Mouse (Mus musculus) intestine, embryonic 16.5 days (tissue): ENCODE data around the gene Nme4. TPM values are rescaled to one million over a fixed set of nuclear protein-coding genes. Genes with fewer than 3 reads are reported as not detected.
"Not testable (repeated sequence)": the region's sequence is repeated elsewhere in the genome, so short reads cannot be mapped to it uniquely, and the experiment has no call there.

ENCODE experiments used
- ATAC-seq: fragments of 200-750 bp; cut with Nextera tagmentation; 2 replicates; pipeline ENCODE4 v1.8.0; 2017; ENCODE audit warnings: moderate TSS enrichment, moderate library complexity
- H3K27ac ChIP-seq: fragments of 300-500 bp; sonication (generic); 2 replicates; pipeline ENCODE4 v1.5.1; 2014; ENCODE audit warnings: mild to moderate bottlenecking, low read length
- H3K27me3 ChIP-seq: fragments of 300-500 bp; sonication (generic); replicated peaks from 2 replicates; pipeline ENCODE4 v1.6.1; 2014; ENCODE audit warnings: low read length, control low read depth, mixed read lengths; ENCODE audit not compliant: control insufficient read depth, insufficient read depth
- H3K36me3 ChIP-seq: fragments of 300-500 bp; sonication (generic); 2 replicates; pipeline ENCODE4 v1.6.1; 2014; ENCODE audit warnings: low read length, control low read depth; ENCODE audit not compliant: control insufficient read depth, insufficient read depth
- H3K4me1 ChIP-seq: fragments of 300-500 bp; sonication (generic); 2 replicates; pipeline ENCODE4 v1.6.1; 2014; ENCODE audit warnings: low read length, control low read depth, mixed read lengths; ENCODE audit not compliant: control insufficient read depth, insufficient read depth
- H3K4me2 ChIP-seq: fragments of 300-500 bp; sonication (generic); 2 replicates; pipeline ENCODE4 v1.6.1; 2014; ENCODE audit warnings: low read depth, low read length, control low read depth
- H3K4me3 ChIP-seq: fragments of 300-500 bp; sonication (generic); 2 replicates; pipeline ENCODE4 v1.5.1; 2014; ENCODE audit warnings: mild to moderate bottlenecking, low read length
- H3K9ac ChIP-seq: fragments of 300-500 bp; sonication (generic); 2 replicates; pipeline ENCODE4 v1.6.1; 2014; ENCODE audit warnings: low read depth, low read length
- H3K9me3 ChIP-seq: fragments of 300-500 bp; sonication (generic); 2 replicates; pipeline ENCODE4 v1.6.1; 2016; ENCODE audit warnings: low read length, control low read depth; ENCODE audit not compliant: control insufficient read depth
- WGBS: fragments of 180-500 bp; shearing (Covaris S2); extraction: QIAGEN DNeasy Blood & Tissue Kit; methylation state at CpG from one replicate; pipeline ENCODE4 v1.1.7; 2014; 5-methylcytosine and 5-hydroxymethylcytosine counted together
- polyA plus RNA-seq: library from polyadenylated mRNA; unstranded; fragments of >200 nt; fragmentation: Nextera tagmentation; extraction: Ambion mirVana; gene quantifications from 2 replicates; pipeline ENCODE4 v1.2.1, GENCODE M21; 2015

Gene Nme4
- polyA plus RNA-seq, 1 experiment from 2014 or later, result 97.1 TPM

DNA sequence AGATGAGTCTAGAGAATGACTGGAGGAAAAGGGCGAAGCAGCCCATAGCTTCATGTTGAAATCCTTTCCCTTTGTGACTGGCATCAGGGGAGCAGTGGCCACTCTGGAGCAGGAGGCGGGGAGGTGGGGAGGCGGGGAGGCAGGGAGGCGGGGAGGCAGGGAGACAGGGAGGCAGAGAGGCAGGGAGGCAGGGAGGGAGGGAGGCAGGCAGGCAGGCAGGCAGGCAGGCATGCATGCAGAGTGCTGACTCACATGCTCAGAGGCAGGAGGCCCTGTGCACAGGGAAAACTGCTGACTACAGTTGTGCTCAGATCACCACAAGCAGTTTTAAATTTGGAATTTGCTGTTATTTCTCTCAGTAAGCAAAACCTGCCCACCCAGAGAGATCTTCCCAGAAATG lies 6.1 kb upstream of the Nme4 start:
- peak; percentile 74 for ATAC-seq
- WGBS, result 37% methylated on average over 4 of the region's 4 CpGs
- no peaks in the 10 kb centered on the region for H3K9me3 ChIP-seq

GRCm38 (mm10) chr17:26100166-26100565 lies 4.8 kb upstream of the Nme4 start:
- no peaks in the 10 kb centered on the region for H3K4me1 ChIP-seq
- no peak overlapping the region for H3K9ac ChIP-seq
- WGBS, result 44% methylated on average over 2 of the region's 2 CpGs
- H3K27ac ChIP-seq, result no peak overlapping the region
- no peak for ATAC-seq
- H3K4me3 ChIP-seq, result no peak overlapping the region
- H3K27me3 ChIP-seq, result no peaks in the 10 kb centered on the region
- H3K9me3 ChIP-seq, result no peaks in the 10 kb centered on the region
- no peak overlapping the region for H3K4me2 ChIP-seq
- H3K36me3 ChIP-seq, result no peaks in the 10 kb centered on the region

More for the DNA sequence above, 6.1 kb upstream of the Nme4 start:
- no peak overlapping the region for H3K9ac ChIP-seq
- H3K4me3 ChIP-seq, result no peak overlapping the region
- no peaks in the 10 kb centered on the region for H3K36me3 ChIP-seq
- no peak overlapping the region for H3K4me2 ChIP-seq
- no peaks in the 10 kb centered on the region for H3K27me3 ChIP-seq
- no peak overlapping the region for H3K27ac ChIP-seq
- no peaks in the 10 kb centered on the region for H3K4me1 ChIP-seq

DNA sequence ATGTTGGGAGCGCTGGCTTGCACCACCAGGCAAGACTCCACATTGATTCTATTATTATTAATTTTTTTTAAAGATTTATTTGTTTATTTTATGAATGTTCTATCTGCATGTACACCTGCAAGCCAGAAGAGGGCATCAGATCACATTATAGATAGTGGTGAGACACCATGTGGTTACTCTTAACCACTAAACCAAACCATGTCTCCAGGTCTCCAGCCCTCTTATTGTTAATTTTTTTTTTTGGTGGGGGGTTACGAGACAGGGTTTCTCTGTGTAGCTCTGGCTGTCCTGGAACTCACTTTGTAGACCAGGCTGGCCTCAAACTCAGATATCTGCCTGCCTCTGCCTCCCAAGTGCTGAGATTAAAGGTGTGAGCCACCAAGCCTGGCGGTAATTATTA lies 3.9 kb upstream of the Nme4 start:
- H3K36me3 ChIP-seq, result not testable (repeated sequence)
- 65% methylated on average over 3 of the region's 3 CpGs for WGBS

GRCm38 (mm10) chr17:26098461-26098860 lies 3.1 kb upstream of the Nme4 start:
- H3K36me3 ChIP-seq, result no peaks in the 10 kb centered on the region
- 86% methylated on average over 7 of the region's 7 CpGs for WGBS
- H3K9me3 ChIP-seq, result no peaks in the 10 kb centered on the region
- H3K4me1 ChIP-seq, result peaks cover 7% of the 10 kb centered on the region
- no peak for ATAC-seq
- no peak overlapping the region for H3K27ac ChIP-seq
- no peaks in the 10 kb centered on the region for H3K27me3 ChIP-seq
- H3K9ac ChIP-seq, result no peak overlapping the region
- no peak overlapping the region for H3K4me3 ChIP-seq
- no peak overlapping the region for H3K4me2 ChIP-seq

More for the DNA sequence above, 3.9 kb upstream of the Nme4 start:
- H3K4me1 ChIP-seq, ATAC-seq, H3K4me3 ChIP-seq, H3K27ac ChIP-seq, H3K27me3 ChIP-seq, H3K4me2 ChIP-seq, H3K9me3 ChIP-seq, H3K9ac ChIP-seq: not testable (repeated sequence)

GRCm38 (mm10) chr17:26094531-26095110 lies 781 bp downstream of the Nme4 start:
- ATAC-seq, result no peak

GRCm38 (mm10) chr17:26089905-26090632 lies 5.3 kb downstream of the Nme4 start, which contains the start of gene Decr2:
Gene Decr2 (minus strand): TSS chr17:26090337.
- Histone ChIP-seq H3K4me2 (peak within 1 kb of the TSS; percentile 74), H3K4me3 (peak within 1 kb of the TSS; percentile 65), H3K27me3 (no peaks in the 10 kb centered on the region), H3K4me1 (peaks cover 7% of the 10 kb centered on the region), H3K9ac (peak within 1 kb of the TSS; percentile 79), H3K9me3 (no peaks in the 10 kb centered on the region), H3K27ac (peak within 1 kb of the TSS; percentile 96), H3K36me3 (peaks cover 3% of the 10 kb centered on the region; the same call in 1 of the 2 replicates)
- ATAC-seq, result peak; percentile 97
- WGBS, result 2% methylated on average over 32 of the region's 32 CpGs

More at GRCm38 (mm10) chr17:26094531-26095110, 781 bp downstream of the Nme4 start:
- Histone ChIP-seq H3K27me3 (no peaks in the 10 kb centered on the region), H3K27ac (peak overlapping the region; percentile 78; the same call in 1 of the 2 replicates), H3K9ac (peak overlapping the region; percentile 95), H3K9me3 (no peaks in the 10 kb centered on the region), H3K36me3 (peaks cover 3% of the 10 kb centered on the region; the same call in 1 of the 2 replicates), H3K4me2 (peak overlapping the region; percentile 81), H3K4me1 (peaks cover 7% of the 10 kb centered on the region), H3K4me3 (peak overlapping the region; percentile 75)
- 29% methylated on average over 9 of the region's 9 CpGs for WGBS

GRCm38 (mm10) chr17:26087059-26087564 lies 8.3 kb downstream of the Nme4 start:
- Histone ChIP-seq H3K4me1 (no peaks in the 10 kb centered on the region), H3K9ac (no peak overlapping the region), H3K4me2 (no peak overlapping the region), H3K4me3 (no peak overlapping the region), H3K9me3 (no peaks in the 10 kb centered on the region), H3K27ac (no peak overlapping the region), H3K27me3 (no peaks in the 10 kb centered on the region), H3K36me3 (peaks cover under 1% of the 10 kb centered on the region; the same call in 1 of the 2 replicates)
- no peak for ATAC-seq
- 93% methylated on average over 9 of the region's 9 CpGs for whole genome bisulfite sequencing

DNA sequence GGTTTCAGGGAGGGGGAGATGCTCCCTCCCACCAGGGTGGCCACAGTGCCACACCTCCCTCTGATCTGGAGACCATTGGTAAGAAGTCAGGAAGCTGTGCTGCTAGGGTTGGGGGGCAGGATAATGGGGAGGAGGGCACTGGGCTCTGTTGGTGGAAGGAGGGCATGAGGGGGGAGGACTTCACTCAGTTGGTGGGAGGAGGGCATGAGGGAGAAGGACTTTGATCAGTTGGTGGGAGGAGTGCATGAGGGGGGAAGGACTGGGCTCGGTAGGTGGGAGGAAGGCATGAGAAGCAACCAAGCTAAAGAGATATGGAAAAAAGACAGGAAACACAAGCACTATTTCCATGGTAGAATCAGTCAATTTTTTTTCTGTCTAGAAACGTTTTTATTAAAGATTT lies 14.5 kb downstream of the Nme4 start:
- WGBS, result 39% methylated on average over 2 of the region's 2 CpGs
- Histone ChIP-seq H3K36me3 (no peaks in the 10 kb centered on the region), H3K27ac (no peak overlapping the region), H3K9ac (no peak overlapping the region), H3K9me3 (no peaks in the 10 kb centered on the region), H3K27me3 (no peaks in the 10 kb centered on the region), H3K4me2 (no peak overlapping the region), H3K4me3 (no peak overlapping the region), H3K4me1 (no peaks in the 10 kb centered on the region)
- ATAC-seq, result no peak

GRCm38 (mm10) chr17:26078851-26079250 lies 16.6 kb downstream of the Nme4 start:
- no peaks in the 10 kb centered on the region for H3K27me3 ChIP-seq

More at GRCm38 (mm10) chr17:26078851-26079250, 16.6 kb downstream of the Nme4 start:
- no peak for ATAC-seq
- WGBS, result 78% methylated on average over 2 of the region's 2 CpGs
- H3K4me3 ChIP-seq, result no peak overlapping the region
- H3K9me3 ChIP-seq, result no peaks in the 10 kb centered on the region
- H3K9ac ChIP-seq, result no peak overlapping the region
- H3K4me2 ChIP-seq, result no peak overlapping the region
- H3K27ac ChIP-seq, result no peak overlapping the region
- no peaks in the 10 kb centered on the region for H3K36me3 ChIP-seq
- H3K4me1 ChIP-seq, result no peaks in the 10 kb centered on the region
